Mouse (Mus musculus): ENCODE measurements around the gene Cenpe. TPM values are rescaled to one million over a fixed set of nuclear protein-coding genes. Genes with fewer than 3 reads are reported as not detected.
"Not testable (repeated sequence)": the region's sequence is repeated elsewhere in the genome, so short reads cannot be mapped to it uniquely, and the experiment has no call there.

The Cenpe gene
- polyA plus RNA-seq (2015; fragmentation: Nextera tagmentation; extraction: Ambion mirVana) = 26.8 and 28.7 TPM in 2 replicates

DNA sequence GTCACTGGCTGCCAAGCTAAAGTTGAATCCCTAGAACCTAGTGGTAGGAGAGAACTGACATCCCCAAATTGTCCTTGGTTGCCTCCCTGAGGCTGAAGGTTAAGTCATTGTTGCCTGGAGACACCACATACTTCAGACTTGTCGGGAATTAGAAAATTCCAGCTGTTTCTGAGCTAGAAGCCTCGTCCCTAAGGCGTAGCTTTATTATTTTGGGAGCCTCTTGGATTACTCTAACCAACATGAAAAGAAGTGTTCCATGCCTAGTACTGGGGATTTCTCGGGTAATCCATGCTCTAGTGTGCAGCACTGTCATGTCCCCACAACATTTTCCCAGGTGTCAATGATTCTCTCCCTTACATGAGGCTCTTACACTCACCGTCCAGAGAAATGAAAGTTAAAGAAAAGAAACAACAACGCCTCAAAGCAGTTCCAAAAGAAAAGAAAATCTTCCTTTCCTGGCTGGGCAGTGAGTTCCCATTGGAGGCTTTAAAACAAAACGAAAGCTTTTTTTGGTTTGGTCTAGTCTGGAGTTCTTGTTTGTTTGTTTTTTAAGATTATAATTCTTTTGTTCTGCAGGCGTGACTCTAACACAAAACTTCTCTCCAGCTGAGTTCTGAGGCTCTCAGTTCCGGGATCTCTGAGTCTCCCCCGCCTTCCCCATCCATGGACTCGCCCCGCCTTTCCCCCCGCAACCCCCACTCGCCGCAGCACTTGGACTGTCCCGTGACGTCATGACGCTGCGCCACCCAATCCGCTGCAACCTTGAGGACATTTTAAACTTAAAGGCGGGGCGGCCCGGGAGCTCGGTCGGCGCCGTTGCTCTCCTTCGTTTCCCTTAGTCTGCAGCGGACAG, at the start of gene Cenpe:
Cenpe (plus strand) TSS at position 733 of the 853 bp plus-strand sequence.
- DNase-seq (ENCODE audit: low spot score) = peak; percentile 95

DNA sequence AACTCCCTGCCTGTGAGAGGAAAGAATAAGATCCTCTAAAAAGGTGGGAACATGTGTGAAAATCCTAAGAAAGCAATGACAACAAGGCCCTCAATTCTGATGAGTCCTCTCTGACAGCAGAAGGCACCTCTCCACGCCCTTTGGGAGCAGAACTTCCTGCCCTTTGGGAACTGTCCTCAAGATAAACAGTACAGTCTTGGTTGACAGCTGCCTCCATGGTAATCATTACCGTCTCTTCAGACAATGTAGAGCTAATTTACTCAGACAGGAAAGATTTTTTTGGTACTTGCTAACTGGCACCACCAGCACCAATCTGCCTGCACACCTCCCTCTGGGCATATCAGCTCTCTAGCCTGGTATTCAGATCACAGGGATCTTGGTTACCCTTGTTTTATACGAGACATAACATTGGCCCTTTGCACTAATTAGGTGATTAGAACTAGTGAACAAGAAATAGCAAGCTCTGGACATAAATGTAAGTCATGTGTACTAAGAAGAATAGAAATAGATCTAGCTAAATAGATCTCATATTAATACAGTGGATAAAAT, 40.4 kb upstream of the Cenpe start:
- no peak for DNase-seq (ENCODE audit: low spot score)

DNA sequence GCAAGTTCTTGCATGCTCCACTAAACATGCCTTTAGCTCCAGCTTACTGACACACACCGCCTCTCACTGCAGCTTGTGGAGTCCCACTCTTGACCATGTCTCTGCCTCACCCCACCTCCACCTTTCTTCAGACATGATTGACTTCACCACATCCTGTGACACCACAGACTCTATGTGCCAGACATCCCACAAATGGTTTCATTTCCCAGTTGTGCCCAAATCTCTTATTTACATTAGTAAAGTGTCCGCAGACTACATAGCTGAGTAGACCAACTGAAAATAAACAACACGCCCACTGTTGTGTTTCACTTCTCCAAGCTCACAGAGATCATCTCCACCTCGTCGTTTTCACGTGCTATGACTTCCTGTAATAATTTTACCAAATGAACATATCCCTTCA, 20.5 kb upstream of the Cenpe start:
- DNase-seq (ENCODE audit: low spot score) = no peak

DNA sequence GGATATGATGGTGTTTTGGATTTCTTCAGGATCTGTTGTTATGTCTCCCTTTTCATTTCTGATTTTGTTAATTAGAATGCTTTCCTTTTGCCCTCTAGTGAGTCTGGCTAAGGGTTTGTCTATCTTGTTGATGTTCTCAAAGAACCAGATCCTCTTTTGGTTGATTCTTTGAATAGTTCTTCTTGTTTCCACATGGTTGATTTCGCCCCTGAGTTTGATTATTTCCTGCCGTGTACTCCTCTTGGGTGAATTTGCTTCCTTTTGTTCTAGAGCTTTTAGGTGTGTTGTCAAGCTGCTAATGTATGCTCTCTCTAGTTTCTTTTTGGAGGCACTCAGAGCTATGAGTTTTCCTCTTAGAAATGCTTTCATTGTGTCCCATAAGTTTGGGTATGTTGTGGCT, 14.3 kb upstream of the Cenpe start:
- not testable (repeated sequence) for DNase-seq (ENCODE audit: low spot score)

DNA sequence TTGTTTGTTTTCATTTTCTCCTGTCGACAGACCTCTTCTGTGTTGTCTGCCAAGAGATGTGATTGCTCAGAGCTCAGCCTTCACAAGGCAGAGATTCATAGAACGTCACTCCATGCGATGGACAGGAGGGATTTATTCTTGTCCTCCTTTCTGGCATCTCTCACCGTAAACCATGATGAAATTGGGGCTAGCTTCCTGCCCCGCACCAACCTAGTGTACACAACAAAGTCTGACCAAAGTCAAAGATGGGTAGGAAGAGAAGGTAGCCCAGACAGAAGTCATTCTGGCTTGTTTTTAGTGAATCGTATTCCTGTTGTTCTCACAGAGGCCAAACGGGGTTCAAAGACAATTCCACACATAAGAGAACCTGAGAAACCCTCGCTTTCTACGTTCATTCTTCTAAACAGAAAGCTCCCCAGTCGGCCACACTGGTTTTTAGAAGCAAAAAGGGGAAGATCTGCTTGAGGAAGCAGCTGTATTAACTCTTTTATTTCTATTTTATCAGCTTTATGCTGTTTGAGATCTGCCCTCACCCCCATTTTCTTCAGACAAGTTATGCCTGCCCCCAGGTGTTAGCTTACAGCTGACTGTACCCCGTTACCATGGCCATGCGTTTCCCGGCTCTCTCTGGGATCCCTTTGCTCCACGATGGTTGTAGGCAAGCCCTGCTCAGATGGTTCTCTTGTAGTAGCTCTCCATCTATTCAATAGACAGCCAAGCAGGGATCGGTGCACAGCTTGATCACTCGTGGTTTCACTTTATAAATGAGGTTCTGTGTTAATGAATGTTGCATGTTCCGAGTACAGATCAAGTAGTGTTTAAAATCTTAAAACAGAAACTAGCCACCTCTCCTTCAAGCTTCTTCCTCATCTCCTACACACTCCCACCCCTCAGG, 11.7 kb upstream of the Cenpe start:
- DNase-seq (ENCODE audit: low spot score) = no peak

DNA sequence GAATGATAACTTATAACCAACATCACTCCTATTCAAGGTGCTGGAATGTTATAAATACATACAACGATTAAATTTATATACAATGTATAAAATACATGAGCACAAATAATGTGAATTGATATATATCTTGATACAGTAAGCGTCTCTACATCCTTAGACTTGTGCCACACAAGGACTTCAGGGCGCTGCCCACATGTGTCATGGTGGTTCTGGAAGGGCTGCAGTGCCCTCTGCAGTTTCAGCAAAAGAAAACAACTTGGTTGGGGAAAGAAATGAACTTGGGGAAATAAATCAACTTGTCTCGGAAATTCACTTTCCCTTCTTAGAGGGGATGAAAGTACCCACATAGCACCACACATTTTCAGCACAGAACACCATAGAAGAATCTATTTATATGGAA, 5.7 kb upstream of the Cenpe start:
- peak; percentile 23 for DNase-seq (ENCODE audit: low spot score)

DNA sequence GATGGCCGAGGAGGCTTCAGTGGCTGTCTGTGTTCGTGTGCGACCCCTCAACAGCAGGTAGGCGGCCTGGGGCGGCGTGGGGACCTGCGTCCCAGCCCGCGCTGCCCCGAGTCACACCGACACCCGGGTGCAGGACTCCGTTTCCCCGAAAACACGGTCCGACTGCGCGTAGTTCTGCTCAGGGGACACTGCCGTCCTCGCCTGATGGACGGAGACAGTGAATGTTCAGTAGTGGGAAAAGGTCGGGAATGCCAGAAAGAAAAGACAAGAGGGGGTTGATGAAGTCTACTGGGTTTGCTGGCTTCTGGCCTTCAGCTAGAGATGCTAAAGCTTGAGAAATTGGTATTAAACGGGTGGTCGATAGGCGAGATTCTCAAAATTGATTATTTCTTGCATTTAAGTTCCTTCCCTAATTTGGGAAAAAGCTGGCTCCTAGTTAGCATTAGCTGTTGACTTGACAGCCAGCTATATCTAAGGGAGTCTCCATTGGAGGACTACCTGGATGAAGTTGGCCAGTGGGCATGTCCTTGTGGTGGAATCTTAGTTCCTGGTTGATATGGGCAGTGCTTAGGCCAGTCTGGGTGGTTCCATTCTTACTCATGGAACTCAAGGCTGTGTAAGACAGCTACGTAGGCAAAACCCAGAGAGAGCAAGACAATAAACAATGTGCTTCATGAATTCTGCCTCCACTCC, 467 bp downstream of the Cenpe start:
- no peak for DNase-seq (ENCODE audit: low spot score)

DNA sequence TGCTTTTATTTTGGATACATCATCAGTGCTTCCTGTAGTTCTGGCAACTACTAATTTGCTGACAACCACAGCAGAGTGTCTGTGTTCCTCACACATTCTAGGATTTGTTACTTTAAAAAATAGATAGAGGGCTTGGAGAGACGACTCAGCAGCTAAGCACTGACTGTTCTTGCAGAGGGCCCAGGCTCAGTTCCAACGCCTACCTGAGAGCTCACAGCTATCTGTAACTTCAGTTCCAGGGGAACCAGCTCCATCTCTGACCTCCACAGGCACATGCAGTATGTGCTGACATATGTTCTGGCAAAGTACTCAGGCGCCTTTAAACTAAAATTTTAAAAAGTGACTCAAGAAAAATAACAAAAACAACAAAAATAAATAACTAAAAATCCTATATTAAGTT, 19.7 kb downstream of the Cenpe start:
- no peak for DNase-seq (ENCODE audit: low spot score)

DNA sequence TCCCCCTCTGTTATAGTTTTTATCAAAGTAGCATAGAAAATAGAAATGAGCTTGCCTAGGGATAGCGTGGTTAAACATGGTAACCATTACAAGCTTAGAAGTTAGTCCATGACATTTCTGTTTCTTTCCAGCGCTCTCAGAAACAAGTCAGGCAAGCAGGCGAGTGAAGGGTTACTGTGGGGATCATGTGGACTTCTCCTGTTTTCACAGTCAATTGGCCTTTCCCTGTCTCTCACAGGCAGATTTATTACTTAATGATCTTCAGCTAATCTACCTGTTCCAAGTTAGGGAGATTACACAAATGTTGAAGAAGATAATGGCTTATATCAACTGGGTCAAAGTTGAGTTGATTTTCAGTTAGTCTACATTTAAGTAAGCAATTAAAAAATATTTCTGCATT, 20.1 kb downstream of the Cenpe start:
- no peak for DNase-seq (ENCODE audit: low spot score)

DNA sequence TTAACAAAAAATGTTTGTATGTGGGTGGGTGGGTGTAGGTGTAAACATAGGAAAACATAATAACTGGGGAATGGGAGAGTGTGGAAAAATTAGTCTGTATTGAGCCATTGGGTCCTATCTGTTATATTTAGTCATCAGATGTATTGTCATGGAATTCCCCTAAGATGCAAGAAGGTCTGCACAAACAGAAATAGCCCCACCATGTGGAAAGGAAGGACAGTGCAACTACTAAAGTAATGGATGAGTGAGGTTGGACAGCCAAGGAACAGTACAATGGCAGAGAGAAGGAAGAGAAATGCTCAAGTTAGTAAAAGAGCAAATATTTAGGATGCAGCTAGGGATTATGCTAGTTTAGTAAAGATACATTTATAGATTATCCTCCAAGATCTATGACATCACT, 33.4 kb downstream of the Cenpe start:
- DNase-seq (ENCODE audit: low spot score) = peak; percentile 10

DNA sequence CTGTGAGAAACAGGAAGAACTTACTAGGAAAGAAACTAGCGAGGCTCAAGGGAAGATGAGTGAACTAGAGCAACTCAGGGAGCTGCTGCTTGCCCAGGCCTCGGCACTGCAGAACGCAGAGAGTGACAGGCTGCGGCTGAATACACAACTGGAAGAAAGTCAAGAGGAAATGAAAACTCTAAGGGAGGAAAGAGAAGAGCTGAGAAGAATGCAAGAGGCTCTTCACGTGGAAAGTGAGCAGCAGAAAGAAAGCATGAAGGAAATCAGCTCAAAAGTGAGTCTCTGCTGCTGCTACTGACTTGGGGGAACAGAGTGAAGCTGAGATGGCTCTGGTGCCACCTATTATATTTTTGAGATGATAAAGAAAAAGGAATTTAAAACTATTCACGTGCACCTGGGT, 34.5 kb downstream of the Cenpe start:
- DNase-seq (ENCODE audit: low spot score) = no peak

DNA sequence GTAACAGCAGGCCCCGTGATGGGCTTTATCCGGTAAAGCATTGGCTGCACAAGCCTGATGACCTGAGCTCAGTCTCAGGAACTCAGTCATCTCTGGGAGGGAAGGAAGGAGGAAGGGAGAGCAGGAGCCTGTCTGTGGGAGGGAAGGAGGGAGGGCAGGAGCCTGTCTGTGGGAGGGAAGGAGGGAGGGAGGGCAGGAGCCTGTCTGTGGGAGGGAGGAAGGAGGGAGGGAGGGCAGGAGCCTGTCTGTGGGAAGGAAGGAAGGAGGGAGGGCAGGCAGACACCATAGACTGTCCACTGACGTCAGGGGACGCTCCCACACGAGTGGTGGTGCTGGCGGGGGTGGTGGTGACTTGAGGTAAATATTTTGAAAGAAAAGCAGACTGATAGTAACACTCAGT, 36.8 kb downstream of the Cenpe start:
- DNase-seq (ENCODE audit: low spot score) = no peak

DNA sequence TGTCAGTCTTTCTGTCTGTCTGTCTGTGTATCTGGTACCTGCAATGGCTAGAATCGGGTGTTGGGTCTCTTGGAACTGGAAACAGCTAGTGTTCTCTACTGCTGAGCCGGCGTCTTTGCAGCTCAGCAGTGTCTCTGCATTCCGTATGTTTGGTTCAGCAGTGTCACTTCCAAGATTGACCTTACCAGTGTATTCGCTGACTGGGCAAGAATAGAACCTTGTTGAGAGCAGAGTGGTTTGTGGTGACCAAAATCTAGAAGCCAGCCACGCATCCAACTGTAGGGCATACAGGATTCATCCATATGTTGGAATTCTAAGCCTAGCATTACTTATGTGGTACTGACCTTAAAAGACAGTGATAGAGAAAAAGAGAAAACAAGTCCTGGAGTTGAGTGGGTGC, 39.5 kb downstream of the Cenpe start:
- DNase-seq (ENCODE audit: low spot score) = no peak

DNA sequence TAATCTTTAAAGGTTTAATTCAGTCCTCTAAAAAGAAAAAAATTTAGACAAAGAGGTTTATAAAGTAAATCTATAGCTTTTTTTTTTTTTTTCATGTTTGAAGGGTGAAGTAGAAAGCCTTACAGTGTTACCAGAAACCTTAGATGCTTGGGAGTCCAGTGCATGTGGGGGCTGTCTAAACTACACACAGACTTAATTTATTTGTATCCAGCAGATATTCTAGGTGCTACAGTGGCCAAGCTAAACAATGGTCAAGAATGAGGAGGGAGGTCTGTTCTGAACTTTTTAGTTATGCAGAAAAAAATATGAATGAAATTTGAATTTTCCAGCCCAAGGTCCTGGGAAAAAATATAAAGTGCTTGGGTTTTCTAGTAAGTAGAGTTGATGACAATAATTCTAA, 42.4 kb downstream of the Cenpe start:
- DNase-seq (ENCODE audit: low spot score) = no peak

DNA sequence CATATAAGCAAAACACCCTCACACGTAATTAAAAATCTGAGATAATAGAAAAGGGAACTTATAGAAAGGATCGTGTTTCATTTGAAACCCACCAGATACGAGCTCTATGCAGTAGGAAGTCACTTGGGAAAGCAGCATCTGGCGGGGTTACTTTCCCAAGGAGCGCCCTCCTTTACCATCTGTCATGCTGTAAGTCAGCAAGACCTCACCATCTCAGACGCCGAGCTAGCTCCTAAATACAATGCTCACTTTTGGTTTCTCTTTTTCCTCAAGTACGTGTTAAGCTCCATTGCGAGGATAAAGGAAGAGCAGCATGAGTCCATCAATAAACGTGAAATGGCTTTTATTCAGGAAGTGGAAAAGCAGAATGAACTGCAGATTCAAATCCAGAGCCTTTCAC, 46.6 kb downstream of the Cenpe start:
- no peak for DNase-seq (ENCODE audit: low spot score)

DNA sequence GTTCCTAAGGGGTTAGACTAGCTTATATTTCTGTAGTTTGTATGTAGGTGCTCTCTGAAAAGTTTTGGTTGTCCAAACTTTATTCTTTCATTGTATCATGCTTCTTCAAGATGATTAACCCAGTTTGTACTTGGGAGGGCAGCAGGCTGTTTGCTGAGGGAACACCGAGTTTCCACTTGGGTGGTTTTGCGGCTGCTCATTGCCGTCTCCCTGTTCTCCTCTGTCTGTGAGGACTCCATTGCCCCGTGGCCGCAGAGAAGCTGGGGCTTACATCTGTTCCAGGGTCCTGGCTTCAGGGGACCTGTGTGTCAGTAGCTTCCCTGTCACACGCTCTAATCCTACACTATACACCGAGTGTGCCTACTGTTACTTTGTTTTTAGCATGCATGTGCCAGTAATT, 47.9 kb downstream of the Cenpe start:
- DNase-seq (ENCODE audit: low spot score) = no peak

DNA sequence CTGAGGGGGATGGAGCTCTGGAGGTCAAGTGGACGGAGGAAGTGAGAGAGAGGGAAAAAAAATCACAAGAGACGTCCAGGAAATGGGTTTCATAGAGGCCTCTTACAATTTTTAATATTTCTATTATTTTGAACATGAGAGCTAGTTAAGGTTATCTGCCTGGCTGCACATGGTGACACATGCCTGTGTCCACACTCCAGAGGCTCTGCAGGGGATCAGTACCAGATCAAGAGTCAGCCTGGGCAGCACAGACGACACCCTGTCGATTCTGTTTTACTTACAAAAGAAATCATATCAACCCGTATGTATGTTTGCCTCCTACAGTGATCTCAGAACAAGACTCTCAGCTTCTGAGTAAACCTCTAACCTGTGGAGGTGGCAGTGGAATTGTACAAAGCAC, 56.3 kb downstream of the Cenpe start:
- no peak for DNase-seq (ENCODE audit: low spot score)

DNA sequence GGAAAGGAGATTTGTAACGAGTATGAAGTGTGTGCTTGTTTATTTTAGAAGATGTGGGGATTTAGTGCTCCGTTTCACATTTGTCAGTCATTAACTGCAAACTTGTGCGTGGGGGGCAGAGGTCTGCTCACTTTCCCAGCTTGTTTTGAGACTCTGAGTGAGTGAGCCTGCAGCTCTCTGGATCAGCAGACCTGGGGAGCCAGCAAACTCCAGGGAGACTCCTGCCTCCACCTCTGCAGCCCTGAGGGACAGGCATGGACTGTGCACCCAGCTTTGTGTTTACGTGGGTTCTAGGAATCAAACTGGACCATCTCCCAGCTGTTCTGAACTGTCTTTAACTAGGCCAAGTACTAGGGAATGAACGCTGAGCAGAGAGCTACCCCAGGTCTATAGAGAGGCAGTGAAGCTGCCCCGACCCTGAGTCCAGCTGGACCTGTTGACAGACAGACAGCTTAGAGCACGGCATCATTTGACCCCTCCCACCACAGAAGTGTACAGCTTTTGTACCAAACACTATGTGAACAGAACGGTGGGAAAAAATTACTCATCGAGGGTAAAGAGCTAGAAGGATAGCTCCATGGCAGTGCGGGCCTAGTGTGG, 57.2 kb downstream of the Cenpe start:
- DNase-seq (ENCODE audit: low spot score) = no peak

DNA sequence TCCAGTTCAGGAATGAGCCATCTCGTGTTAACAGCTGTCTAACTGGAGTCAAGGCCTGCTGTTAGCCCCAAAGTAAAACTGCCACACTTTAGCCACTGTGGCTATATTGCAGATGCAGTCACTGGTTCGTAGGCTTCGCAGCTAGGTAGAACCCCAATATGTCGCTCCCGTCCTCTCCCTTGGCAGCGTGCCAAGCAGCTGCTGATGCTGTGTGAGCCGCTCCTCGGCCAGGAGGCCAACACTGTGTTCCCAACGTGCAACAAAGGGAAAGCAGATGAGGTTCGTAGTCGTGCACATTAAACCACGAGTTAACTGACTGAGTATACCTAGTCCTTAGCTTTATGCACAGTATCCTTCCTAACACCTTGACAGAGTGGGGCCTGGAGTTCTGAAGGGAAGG, 60.3 kb downstream of the Cenpe start:
- no peak for DNase-seq (ENCODE audit: low spot score)

DNA sequence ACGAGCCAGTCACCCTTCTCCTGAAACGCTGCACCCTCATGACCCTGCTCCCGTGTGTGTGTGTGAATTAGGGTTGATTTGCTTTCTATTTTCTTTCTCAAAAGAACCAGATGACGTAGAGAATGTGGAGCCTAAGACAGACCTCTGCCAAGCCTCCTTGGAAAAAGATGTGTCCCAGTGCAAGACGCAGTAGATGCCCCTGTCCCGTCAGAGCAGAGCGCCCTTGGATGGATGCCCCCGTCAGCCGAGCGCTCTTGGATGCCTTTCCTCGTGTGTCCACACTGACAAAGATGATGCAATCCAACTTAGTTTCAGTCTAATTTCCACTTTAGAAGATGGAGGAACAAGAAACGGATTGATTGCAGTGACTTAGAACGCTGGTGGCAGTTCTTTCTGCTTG, 60.7 kb downstream of the Cenpe start:
- no peak for DNase-seq (ENCODE audit: low spot score)

DNA sequence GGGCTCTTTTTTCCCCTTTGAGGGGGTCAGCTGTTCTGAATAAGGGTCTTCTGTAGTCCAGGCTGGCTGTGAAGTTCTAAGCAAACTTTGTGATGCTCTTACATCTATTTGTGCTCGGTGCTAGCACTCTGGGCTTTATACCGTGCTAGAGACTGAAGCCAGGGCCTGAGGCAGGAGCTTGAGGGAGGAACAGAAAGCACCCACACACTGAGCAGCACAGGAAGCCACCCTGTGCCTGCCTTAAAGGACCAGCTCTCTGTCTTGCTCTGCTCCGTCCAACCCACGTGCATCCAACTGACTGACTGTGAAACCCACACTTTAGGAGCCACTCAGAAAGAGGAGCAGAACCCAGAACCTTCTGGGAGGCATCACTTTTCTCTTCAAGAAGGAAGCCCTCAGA, 67.8 kb downstream of the Cenpe start:
- no peak for DNase-seq (ENCODE audit: low spot score)
